Mouse (Mus musculus): ENCODE data around the gene Cyb561d2. TPM values are rescaled to one million over a fixed set of nuclear protein-coding genes. Genes with fewer than 3 reads are reported as not detected.

The Cyb561d2 gene
- total RNA-seq (2012; rRNA removed) = 25.3 and 35.2 TPM in 2 replicates

- in situ Hi-C loops (cut with MboI; ENCODE audit: low sequenced_read_pairs in 2 of 2, unreplicated experiment in 2 of 2) = no loop called here
- Histone ChIP-seq H3K9ac (ENCODE audit: insufficient read depth, low read depth, low read length, poor library complexity, severe bottlenecking) (peak within 1 kb of the TSS; percentile 80), H3K27ac (ENCODE audit: insufficient read depth, low read depth, low read length, poor library complexity, severe bottlenecking) (no peak within 1 kb of the TSS), H3K4me3 (ENCODE audit: insufficient read depth in 1 of 2, low read depth in 1 of 2, low read length in 2 of 2, poor library complexity in 1 of 2, severe bottlenecking in 1 of 2) (peak within 1 kb of the TSS; percentile 80 to 93), H3K36me3 (ENCODE audit: control insufficient read depth, insufficient read depth, low read length, poor library complexity, severe bottlenecking) (peaks cover 25% of the 10 kb centered on the region), H3K9me3 (ENCODE audit: control insufficient read depth, insufficient read depth, low read depth, low read length) (no peaks in the 10 kb centered on the region), H3K4me1 (ENCODE audit: control insufficient read depth in 2 of 2, insufficient read depth in 2 of 2, low read length in 2 of 2, poor library complexity in 1 of 2) (peaks cover 0 to 11% of the 10 kb centered on the region in 2 experiments; a peak in 2 of 4 replicates)
- peak; percentile 96 for DNase-seq (ENCODE audit: low read depth, low spot score)
- TF ChIP-seq MAFK (IDR thresholded peaks at IDR 0.05; ENCODE audit: insufficient read depth, low read depth, low read length) (no peak), ZC3H11A (IDR thresholded peaks at IDR 0.05; ENCODE audit: borderline replicate concordance, low read depth, low read length) (no peak), HCFC1 (IDR thresholded peaks at IDR 0.05; ENCODE audit: borderline replicate concordance, insufficient read depth, low read length) (peak; percentile 98), CHD2 (IDR thresholded peaks at IDR 0.05; ENCODE audit: low read depth, low read length) (peak; percentile 17; the same call in 1 of the 2 replicates)
These were observed at the start of gene Cyb561d2, which contains the start of gene Nprl2 for GRCm38 (mm10) chr9:107541474-107542351. Gene Cyb561d2 (minus strand): TSS chr9:107542193. Gene Nprl2 (plus strand): TSS chr9:107542226.

- peaks cover 46% of the 10 kb centered on the region for H3K36me3 ChIP-seq (ENCODE audit: control insufficient read depth, insufficient read depth, low read length, poor library complexity, severe bottlenecking)
- TF ChIP-seq HCFC1 (IDR thresholded peaks at IDR 0.05; ENCODE audit: borderline replicate concordance, insufficient read depth, low read length) = no peak
- TF ChIP-seq ZNF384 (IDR thresholded peaks at IDR 0.05; ENCODE audit: low read depth, low read length) = no peak
- TF ChIP-seq CHD2 (IDR thresholded peaks at IDR 0.05; ENCODE audit: low read depth, low read length) = no peak
- TF ChIP-seq ZC3H11A (IDR thresholded peaks at IDR 0.05; ENCODE audit: borderline replicate concordance, low read depth, low read length) = no peak
- TF ChIP-seq MAFK (IDR thresholded peaks at IDR 0.05; ENCODE audit: insufficient read depth, low read depth, low read length) = no peak
- no peaks in the 10 kb centered on the region for H3K9me3 ChIP-seq (ENCODE audit: control insufficient read depth, insufficient read depth, low read depth, low read length)
- in situ Hi-C loops (cut with MboI; ENCODE audit: low sequenced_read_pairs in 2 of 2, unreplicated experiment in 2 of 2) = no loop called here
- peak overlapping the region; percentile 6; the same call in 1 of the 2 replicates for H3K27ac ChIP-seq (ENCODE audit: insufficient read depth, low read depth, low read length, poor library complexity, severe bottlenecking)
- H3K4me3 ChIP-seq (ENCODE audit: insufficient read depth in 1 of 2, low read depth in 1 of 2, low read length in 2 of 2, poor library complexity in 1 of 2, severe bottlenecking in 1 of 2) = no peak overlapping the region
- peaks cover 0 to 25% of the 10 kb centered on the region in 2 experiments; a peak in 2 of 4 replicates for H3K4me1 ChIP-seq (ENCODE audit: control insufficient read depth in 2 of 2, insufficient read depth in 2 of 2, low read length in 2 of 2, poor library complexity in 1 of 2)
- no peak for DNase-seq (ENCODE audit: low read depth, low spot score)
- no peak overlapping the region for H3K9ac ChIP-seq (ENCODE audit: insufficient read depth, low read depth, low read length, poor library complexity, severe bottlenecking)
These were observed 48.7 kb upstream of the Cyb561d2 start for GRCm38 (mm10) chr9:107590773-107591060.

- in situ Hi-C loops (cut with MboI; ENCODE audit: low sequenced_read_pairs in 2 of 2, unreplicated experiment in 2 of 2) = no loop called here
- no peak overlapping the region for H3K4me3 ChIP-seq (ENCODE audit: insufficient read depth in 1 of 2, low read depth in 1 of 2, low read length in 2 of 2, poor library complexity in 1 of 2, severe bottlenecking in 1 of 2)
- H3K9ac ChIP-seq (ENCODE audit: insufficient read depth, low read depth, low read length, poor library complexity, severe bottlenecking) = no peak overlapping the region
- DNase-seq (ENCODE audit: low read depth, low spot score) = no peak
- H3K4me1 ChIP-seq (ENCODE audit: control insufficient read depth in 2 of 2, insufficient read depth in 2 of 2, low read length in 2 of 2, poor library complexity in 1 of 2) = peaks cover 0 to 25% of the 10 kb centered on the region in 2 experiments; a peak in 2 of 4 replicates
- peaks cover 46% of the 10 kb centered on the region for H3K36me3 ChIP-seq (ENCODE audit: control insufficient read depth, insufficient read depth, low read length, poor library complexity, severe bottlenecking)
- TF ChIP-seq ZNF384 (IDR thresholded peaks at IDR 0.05; ENCODE audit: low read depth, low read length) (no peak), MAFK (IDR thresholded peaks at IDR 0.05; ENCODE audit: insufficient read depth, low read depth, low read length) (no peak), HCFC1 (IDR thresholded peaks at IDR 0.05; ENCODE audit: borderline replicate concordance, insufficient read depth, low read length) (no peak), ZC3H11A (IDR thresholded peaks at IDR 0.05; ENCODE audit: borderline replicate concordance, low read depth, low read length) (no peak), CHD2 (IDR thresholded peaks at IDR 0.05; ENCODE audit: low read depth, low read length) (no peak)
- H3K9me3 ChIP-seq (ENCODE audit: control insufficient read depth, insufficient read depth, low read depth, low read length) = no peaks in the 10 kb centered on the region
- H3K27ac ChIP-seq (ENCODE audit: insufficient read depth, low read depth, low read length, poor library complexity, severe bottlenecking) = peak overlapping the region; percentile 6; the same call in 1 of the 2 replicates
These were observed 48.2 kb upstream of the Cyb561d2 start for GRCm38 (mm10) chr9:107590058-107590772.

- H3K4me3 ChIP-seq (ENCODE audit: insufficient read depth in 1 of 2, low read depth in 1 of 2, low read length in 2 of 2, poor library complexity in 1 of 2, severe bottlenecking in 1 of 2) = peak overlapping the region; percentile 83 to 86
- no peaks in the 10 kb centered on the region for H3K9me3 ChIP-seq (ENCODE audit: control insufficient read depth, insufficient read depth, low read depth, low read length)
- H3K36me3 ChIP-seq (ENCODE audit: control insufficient read depth, insufficient read depth, low read length, poor library complexity, severe bottlenecking) = peaks cover 33% of the 10 kb centered on the region
- H3K27ac ChIP-seq (ENCODE audit: insufficient read depth, low read depth, low read length, poor library complexity, severe bottlenecking) = 0 out of 2 replicates have a peak overlapping the region, but pooled peaks have one; percentile 16
- peaks cover 0 to 11% of the 10 kb centered on the region in 2 experiments; a peak in 2 of 4 replicates for H3K4me1 ChIP-seq (ENCODE audit: control insufficient read depth in 2 of 2, insufficient read depth in 2 of 2, low read length in 2 of 2, poor library complexity in 1 of 2)
- no peak for DNase-seq (ENCODE audit: low read depth, low spot score)
- in situ Hi-C loops (cut with MboI; ENCODE audit: low sequenced_read_pairs in 2 of 2, unreplicated experiment in 2 of 2) = no loop called here
- no peak for TF ChIP-seq ZNF384 (IDR thresholded peaks at IDR 0.05; ENCODE audit: low read depth, low read length)
- peak overlapping the region; percentile 87 for H3K9ac ChIP-seq (ENCODE audit: insufficient read depth, low read depth, low read length, poor library complexity, severe bottlenecking)
These were observed 46.0 kb upstream of the Cyb561d2 start for GRCm38 (mm10) chr9:107587833-107588639.

Measured in ES-E14 (cell line).